Mouse (Mus musculus) bone marrow, adult 2 months (tissue): ENCODE measurements around the gene Rnf115.

Experiments used
- CTCF ChIP-seq: fragments of 200-500 bp; IDR thresholded peaks from 2 replicates; pipeline ENCODE4 v1.5.1; 2011; ENCODE audit warnings: low read length, control low read depth; ENCODE audit not compliant: control insufficient read depth, insufficient read depth
- POLR2A ChIP-seq: fragments of 200-500 bp; IDR thresholded peaks from 2 replicates; pipeline ENCODE4 v1.6.1; 2011; ENCODE audit warnings: low read depth, mild to moderate bottlenecking, control low read depth, low read length, borderline replicate concordance; ENCODE audit not compliant: control insufficient read depth

GRCm38 (mm10) chr3:96787784-96788183 is 60.3 kb downstream of the Rnf115 start:
- no peak for TF ChIP-seq CTCF
- no peak for TF ChIP-seq POLR2A
